Mouse (Mus musculus) liver, embryonic 14.5 days (tissue): ENCODE results near the gene Plin5.

Experiments
- CTCF ChIP-seq: IDR thresholded peaks from 2 replicates; pipeline ENCODE4 v1.5.1; 2016; ENCODE audit warnings: antibody characterized with exemption, low read depth, control low read depth
- EP300 ChIP-seq: IDR thresholded peaks from 2 replicates; pipeline ENCODE4 v1.6.1; 2016; ENCODE audit warnings: antibody characterized with exemption, low read depth

- TF ChIP-seq EP300 (no peak), CTCF (no peak)
Observed at GRCm38 (mm10) chr17:56096883-56097282, 20.5 kb downstream of the Plin5 start.
